Mouse (Mus musculus): ENCODE measurements around the gene Arrb1.
"Not testable (repeated sequence)": the region's sequence is repeated elsewhere in the genome, so short reads cannot be mapped to it uniquely, and the experiment has no call there.

Gene Arrb1

DNA sequence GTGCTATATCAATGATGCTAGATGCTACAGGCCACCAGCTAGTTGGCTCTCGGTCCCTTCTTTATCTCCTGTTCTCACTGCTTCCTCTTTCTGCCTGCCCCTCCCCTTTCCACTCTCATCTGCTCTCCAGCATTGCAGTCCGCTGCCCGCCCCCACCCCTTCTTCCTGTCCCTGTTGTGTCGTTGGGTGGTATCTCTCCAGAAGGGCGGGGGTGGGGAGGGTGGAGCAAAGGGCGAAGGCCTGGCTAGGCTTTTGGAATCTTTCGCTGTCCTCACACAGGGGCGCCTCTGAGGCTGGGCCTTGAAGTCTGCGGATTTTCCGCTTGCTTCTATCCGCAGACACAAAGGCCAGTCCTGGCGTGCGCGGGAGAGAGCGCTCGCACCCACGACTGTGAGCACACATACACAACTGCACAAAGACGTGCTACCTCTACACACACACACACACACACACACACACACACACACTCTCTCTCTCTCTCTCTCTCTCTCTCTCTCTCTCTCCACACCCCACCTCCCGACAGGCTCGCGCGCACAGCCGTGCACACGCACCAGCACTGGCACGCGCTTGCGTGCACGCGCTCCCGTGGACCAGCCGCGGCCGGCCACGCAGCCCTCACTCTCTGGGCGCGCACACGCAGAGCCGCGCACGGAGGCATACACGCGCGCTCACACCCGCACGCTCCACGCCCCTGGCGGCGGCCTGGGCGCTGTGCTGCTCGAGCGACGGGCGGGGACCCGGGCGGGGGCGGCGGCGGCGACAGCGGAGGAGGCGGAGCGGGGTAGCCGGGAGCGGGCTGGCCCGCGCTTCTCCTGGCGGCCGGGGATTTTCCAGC lies at the start of gene Arrb1:
TSS of gene Arrb1 (plus strand) at position 566 of the 835 bp plus-strand sequence.
- DNase-seq (ENCODE audit: low read depth in 2 of 2, low spot score in 2 of 2), result peak; percentile 75 to 79

DNA sequence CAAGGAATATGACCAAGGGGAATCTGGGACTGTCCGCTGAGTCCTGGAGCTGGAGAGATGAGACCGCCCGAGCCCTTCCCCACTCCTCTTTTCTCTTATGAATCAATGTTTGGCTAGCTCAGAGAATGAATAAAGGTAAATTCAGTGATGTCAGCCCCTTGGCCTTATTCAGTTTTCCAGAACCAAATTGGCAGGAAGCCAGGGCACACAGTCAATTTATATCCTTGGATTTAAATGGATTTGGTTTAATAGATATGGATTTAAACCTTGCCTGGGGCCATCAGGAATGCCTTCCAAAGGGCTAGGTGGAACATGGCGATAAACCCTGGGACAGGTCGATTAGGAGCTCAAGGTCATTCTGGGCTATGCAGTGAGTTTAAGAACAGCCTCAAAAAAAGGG lies 45.6 kb upstream of the Arrb1 start:
- no peak for DNase-seq (ENCODE audit: low read depth in 2 of 2, low spot score in 2 of 2)

DNA sequence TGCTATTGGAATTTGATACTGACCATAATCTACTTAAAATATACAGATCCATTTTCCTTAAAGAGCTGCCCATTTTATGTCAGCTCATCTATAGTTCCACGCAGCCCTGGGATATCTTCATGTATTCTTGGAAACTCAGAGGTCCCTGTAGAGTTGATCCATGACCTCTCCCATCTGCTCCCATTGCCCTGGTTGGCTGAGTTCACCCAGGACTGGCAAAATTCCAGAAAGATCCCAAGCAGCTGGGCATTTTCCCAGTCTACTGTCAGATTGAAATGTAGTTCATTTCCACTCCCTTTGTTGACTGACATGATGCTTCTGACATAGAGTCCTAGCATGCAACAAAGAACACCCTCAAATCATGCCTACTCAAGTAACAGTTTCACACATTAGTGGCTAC lies 36.1 kb upstream of the Arrb1 start:
- DNase-seq (ENCODE audit: low read depth in 2 of 2, low spot score in 2 of 2), result no peak

DNA sequence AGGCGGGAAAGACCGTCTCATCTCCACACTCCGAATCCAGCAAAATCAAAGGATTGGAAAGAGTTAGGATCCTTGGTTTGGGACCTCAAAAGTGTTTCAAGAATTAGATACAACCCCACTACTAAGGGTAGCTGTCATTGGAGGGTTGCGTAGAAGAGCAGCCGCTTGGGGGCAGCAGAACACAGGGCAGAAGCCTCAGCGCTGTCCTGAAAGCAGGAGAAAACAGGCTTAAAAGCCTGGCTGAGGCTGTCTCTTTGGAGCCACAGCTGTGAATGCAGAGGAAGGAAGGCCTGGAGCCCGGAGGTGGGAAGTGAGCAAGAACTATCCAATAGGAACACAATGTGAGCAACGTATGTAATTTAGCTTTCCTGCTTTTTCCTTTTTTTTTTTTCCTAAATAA lies 35.1 kb upstream of the Arrb1 start:
- peak; percentile 59 to 77 for DNase-seq (ENCODE audit: low read depth in 2 of 2, low spot score in 2 of 2)

DNA sequence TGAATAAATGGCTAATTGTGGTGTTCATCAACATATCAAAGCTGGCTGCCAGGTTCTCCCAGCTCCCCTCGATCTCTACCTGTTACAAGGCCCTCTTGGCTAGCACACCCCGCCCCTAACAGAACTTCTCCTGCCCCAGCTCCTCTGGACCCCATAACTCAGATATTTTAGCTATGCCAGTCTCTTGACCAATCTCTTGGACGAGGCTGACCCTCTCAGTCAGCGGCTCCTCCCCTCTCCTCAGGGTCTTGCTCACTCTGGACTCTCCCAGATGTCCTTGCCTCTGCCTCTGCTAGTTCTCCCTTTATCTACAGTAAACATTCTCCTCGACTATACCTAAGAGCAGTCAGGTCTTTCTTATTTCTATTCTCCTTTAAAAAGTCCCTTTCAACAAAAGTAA lies 34.6 kb upstream of the Arrb1 start:
- DNase-seq (ENCODE audit: low read depth in 2 of 2, low spot score in 2 of 2), result no peak

DNA sequence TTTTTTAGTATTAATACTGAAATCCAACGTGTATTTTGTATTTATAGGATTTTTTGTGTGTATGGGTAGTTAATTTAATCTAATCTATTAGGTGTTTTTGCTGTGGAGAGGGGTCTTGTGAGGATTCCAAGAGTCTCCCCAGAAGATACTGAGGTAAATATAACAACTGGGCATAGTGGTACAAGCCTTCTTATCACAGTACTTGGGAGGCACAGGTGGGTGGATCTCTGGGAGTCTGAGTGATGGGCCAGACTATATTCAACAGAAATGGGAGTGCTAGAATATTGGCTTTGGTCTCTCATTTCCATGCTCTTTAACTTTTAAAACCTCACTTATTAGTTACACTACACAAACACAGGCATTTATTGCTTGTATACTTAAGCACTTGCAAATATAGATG lies 34.1 kb upstream of the Arrb1 start:
- no peak for DNase-seq (ENCODE audit: low read depth in 2 of 2, low spot score in 2 of 2)

DNA sequence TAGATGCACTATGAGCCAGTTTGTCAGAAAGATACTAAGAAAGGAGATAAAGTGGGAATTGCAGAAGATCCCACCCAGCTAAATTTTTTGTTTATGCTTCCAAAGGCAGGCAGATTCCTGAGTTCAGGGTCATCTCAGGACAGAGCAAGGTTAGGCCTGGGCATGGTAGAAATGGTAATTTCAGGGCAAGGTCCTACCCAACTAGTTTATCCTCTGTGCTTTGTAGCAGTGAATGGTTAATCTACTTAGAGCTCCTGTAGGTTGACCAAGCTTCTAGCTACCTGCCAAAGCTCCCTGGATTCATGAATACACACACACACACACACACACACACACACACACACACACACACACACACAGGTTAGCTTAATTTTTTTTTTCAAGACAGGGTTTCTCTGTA lies 30.7 kb upstream of the Arrb1 start:
- no peak for DNase-seq (ENCODE audit: low read depth in 2 of 2, low spot score in 2 of 2)

DNA sequence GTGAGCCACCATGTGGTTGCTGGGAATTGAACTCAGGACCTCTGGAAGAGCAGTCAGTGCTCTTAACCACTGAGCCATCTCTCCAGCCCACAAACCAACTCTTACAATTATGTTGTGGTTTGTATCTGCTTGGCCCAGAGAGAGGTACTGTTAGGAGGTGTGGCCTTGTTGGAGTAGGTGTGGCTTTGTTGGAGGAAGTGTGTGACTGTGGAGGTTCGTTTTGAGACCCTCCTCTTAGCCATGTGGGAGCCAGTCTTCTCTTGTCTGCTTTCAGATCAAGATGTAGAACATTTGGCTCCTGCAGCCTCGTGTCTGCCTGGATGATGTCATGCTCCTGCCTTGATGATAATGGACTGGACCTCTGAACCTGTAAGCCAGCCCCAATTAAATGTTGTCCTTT lies 27.1 kb upstream of the Arrb1 start:
- DNase-seq (ENCODE audit: low read depth in 2 of 2, low spot score in 2 of 2), result not testable (repeated sequence)

DNA sequence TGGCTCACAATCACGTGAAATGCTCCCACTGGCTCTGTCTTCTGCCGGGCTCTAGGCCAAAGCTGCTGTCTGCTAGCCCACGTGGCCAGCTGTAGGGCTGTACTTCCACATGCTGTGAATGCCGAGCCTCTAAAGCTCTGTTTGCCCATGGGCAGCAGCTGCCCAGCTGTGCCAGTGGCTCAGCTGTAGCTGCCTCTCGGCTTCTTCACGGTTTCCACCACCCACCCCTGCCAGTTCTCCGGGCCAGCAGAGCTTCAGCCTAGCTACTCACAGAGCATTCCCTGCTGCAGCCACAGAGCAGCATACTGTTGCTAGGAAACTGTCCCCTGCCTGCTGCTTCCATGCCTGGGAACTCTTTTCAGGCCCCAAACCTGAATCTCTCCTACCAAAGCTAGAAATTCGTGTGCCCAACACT lies 25.2 kb upstream of the Arrb1 start:
- DNase-seq (ENCODE audit: low read depth in 2 of 2, low spot score in 2 of 2), result no peak

DNA sequence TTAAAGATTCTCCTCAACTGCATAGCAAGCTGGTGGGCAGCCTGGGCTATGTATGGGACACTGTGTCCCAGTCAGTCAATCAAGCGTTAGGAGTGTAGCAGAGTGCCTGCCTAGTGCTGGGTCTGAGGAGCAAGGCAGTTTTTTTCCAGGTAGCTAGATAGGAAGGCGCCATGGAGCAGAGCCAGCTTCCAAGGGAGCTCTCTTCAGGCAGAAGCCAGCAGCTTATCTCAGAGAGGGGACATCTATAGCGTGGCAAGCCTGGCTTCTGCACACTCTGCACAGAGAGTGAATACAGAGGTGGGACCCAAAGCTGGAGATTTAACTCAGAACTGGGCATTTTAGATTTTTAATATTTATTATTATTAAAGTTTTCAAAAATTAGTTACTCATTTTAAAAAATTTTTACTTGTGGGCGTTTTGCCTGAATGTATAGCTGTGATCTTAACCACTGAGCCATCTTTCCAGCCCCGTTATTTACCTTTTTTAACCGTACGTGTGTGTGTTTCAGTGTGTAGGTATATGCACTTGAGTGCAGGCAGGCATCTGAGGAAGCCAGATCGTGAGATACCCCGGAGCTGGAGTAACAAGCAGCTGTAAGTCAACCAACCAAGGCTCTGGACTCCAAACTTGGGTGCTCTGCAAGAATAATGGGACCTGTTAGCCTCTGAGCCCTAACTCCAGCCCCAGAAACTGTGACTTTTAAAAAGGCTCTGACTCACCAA lies 19.0 kb upstream of the Arrb1 start:
- no peak for DNase-seq (ENCODE audit: low read depth in 2 of 2, low spot score in 2 of 2)

DNA sequence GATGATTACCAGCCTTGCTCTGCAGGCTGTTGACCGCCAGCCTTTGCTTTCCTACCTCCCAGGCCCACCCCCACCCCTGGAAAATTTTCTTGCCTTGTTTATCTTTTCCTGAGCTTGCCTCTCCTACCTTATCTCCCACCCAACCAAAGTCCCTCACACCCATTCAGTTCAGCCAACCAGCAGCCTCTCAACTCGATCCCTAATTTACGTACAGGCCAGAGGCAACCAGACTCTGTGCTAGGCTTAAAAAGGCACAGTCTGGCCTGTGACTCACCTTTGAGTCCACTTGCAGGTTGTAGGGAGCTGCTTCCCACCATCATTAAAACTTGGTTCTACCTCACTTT lies 18.5 kb upstream of the Arrb1 start:
- no peak for DNase-seq (ENCODE audit: low read depth in 2 of 2, low spot score in 2 of 2)

DNA sequence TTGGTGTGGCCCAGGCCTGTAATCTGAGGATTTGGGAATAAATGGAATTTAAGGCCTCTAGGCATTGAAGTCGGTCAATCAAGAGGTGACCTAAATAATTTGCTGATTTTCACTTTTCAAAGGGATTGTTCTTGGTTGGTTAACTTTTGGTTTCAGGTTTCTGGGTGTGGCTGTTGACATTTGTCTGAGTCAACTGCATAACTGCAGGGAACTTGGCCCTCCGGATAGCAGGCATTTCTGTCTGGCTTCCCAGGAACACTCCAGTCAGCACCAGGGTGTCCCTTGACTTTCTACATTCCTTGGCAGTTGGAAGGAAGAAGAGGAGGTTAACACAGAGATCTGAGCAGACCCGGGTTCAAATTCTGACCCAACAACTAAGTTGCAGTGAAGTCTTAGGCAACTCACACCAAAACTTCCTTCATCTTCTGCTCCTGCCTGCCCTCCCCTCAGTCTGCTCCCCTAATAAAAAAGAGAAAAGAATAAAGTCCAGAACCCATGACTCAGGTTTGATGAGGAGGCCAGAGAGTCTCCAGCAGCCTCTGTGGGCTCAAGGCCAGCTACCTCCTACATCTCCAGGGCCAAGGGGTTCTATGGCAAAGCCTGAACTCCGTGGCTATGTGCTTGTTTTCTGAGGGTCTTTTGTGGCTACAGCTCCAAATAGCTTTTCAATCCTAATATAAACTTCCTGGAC lies 16.2 kb upstream of the Arrb1 start:
- DNase-seq (ENCODE audit: low read depth in 2 of 2, low spot score in 2 of 2), result no peak

DNA sequence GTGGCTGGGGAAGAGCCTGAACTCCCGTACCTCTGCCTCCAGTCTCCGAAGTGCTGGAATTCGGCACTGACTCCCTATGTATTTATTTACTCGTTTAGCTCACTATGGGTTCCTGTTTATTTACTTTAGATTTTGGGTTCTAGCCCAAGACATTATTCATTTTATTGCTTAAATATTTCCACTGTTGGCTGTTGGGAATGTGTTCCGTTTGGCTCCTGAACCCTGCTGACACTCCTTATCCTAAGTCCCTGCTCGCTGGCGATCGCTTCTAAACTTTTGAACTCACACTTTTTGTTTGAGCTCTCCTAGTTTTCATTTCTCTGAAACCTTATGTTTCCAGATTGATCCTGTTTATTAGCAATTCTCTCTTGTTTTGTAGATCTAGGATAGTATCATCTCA lies 12.1 kb upstream of the Arrb1 start:
- DNase-seq (ENCODE audit: low read depth in 2 of 2, low spot score in 2 of 2), result no peak

DNA sequence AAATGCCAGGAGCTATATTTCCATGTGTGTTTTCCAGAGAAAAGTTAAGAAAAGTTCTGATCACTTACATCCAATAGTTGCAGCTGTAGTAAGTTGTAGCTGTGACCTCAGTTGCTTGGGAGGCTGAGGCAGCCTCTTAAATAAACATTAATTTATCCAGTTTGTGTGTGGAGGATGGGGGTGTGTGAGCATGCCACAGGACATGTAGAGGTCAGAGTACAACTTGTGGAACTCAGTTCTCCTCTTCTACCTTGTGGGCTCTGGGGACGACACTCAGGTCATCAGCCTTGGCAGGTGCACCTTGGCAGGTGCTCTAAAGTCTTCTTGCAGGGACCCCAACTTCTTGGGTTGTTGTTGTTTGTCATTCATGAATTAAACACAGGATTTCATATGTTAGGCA lies 11.4 kb upstream of the Arrb1 start:
- no peak for DNase-seq (ENCODE audit: low read depth in 2 of 2, low spot score in 2 of 2)

DNA sequence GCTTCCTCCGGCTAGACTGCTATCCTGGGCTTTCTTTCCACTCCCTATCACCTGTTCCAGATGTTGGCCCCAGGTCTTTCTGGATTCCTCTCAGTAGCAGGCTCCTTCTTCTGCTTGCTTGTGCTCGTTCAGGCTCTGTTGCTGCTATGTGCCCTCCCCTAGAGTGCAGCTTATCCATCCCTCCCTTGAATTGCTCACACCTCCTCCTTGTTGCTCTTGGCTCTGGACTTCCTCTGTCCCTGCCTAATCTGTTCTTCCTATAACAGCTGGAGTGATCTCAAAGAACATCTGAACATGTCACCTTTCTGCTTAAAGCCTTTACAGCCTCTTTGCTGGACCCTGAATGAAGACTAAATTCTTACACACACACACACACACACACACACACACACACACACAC lies 6.7 kb upstream of the Arrb1 start:
- DNase-seq (ENCODE audit: low read depth in 2 of 2, low spot score in 2 of 2), result no peak

DNA sequence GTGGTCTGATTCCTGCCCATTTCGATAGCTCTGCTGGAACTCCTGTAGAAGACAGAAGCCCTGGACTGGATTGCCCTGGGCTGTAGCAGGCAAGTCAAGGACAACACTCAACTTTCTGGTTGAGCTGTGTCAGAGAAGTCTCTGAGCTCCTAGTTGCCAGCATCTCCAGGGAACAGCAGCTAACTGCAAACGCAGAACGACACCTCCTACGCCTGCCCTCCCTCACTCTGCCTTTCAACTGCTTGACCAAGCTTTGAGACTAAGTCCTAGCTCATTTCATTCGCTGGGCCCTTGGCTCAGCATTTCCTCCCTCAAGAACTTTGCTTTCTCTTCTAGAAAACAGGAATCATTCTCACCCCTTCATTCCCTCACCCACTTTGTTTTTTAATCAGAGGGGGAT lies 5.9 kb upstream of the Arrb1 start:
- no peak for DNase-seq (ENCODE audit: low read depth in 2 of 2, low spot score in 2 of 2)

DNA sequence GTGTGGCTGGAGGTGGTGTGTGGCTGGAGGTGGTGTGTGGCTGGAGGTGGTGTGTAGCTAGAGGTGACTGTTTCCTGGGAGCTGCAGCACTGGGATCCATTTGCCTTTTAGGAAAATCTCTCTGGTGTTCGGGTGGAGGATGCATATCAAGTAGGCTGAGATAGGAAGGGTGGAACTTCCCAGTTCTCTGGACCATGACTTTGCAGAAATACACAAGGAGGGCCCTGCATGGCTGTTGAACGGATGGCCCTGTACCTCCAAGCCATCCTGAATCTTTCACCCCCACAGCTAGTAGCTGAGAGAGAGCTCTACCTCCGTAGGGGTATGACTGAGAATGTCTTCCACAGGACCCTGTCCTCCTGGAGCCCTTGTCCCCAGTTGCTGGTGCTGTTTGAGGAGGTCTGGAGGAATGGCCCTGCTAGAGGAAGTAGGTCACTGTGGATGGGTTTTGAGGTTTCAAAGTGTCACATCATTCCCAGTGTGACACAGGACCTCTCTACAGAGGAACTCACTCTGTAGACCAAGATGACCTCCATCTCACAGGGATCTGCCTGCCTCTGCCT lies 3.8 kb upstream of the Arrb1 start:
- DNase-seq (ENCODE audit: low read depth in 2 of 2, low spot score in 2 of 2), result no peak

DNA sequence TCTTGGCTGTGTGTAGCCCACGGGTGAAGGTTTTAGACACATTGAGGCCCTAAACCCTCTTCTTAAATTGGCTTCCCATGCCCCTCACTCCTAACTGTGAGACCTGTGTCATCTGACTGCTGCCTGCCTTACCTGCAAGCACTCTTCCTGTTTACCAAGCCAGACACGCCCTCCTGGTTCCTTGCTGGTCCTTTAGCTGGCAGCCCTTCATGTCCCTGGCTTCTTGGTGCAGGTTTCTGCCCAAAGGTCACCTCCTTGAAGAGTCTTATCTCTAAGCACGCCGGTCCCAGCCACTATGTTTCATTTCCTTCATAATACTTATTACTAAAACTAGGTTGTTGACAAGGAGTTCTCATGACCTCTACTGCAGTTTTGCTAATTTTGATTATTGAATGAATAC lies 2.7 kb upstream of the Arrb1 start:
- DNase-seq (ENCODE audit: low read depth in 2 of 2, low spot score in 2 of 2), result no peak

DNA sequence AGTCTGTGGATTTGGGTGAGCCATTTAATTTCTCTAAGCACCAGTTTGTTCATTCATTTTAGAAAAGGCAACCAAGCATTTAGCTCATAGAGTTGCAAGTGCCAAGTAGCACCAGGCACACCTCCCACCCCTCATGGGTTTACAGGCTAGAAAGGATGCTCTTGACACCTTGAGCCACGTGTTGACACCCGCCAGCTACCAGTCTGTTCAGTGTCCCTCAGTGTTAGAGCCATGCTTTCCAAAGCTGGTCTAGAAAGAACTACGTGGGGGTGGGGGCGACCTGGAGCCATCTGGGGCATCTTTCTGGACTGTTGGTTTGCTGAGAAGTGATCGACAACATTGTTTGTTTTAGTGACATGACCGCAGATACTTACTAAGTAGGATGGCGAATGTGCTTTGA lies 1.7 kb upstream of the Arrb1 start:
- no peak for DNase-seq (ENCODE audit: low read depth in 2 of 2, low spot score in 2 of 2)

DNA sequence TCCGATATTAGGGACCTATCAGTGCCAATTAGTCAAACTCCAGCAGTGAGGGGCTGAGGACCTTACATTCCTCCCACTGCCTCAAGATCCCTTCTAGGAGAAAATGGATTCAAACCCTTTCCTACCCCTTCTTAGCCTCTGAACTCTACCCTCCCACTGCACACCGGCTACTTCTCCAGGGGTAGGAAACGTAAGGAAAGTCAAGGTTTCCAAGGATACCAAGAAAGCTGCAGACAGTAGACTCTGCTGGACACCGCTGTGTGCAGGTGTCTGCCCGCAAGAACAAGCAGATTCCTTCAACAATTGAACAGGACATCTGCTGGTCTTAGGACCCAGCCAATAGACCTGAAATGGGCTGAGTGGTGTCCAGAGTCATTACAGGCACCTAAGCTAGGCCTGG lies 765 bp upstream of the Arrb1 start:
- DNase-seq (ENCODE audit: low read depth in 2 of 2, low spot score in 2 of 2), result no peak

DNA sequence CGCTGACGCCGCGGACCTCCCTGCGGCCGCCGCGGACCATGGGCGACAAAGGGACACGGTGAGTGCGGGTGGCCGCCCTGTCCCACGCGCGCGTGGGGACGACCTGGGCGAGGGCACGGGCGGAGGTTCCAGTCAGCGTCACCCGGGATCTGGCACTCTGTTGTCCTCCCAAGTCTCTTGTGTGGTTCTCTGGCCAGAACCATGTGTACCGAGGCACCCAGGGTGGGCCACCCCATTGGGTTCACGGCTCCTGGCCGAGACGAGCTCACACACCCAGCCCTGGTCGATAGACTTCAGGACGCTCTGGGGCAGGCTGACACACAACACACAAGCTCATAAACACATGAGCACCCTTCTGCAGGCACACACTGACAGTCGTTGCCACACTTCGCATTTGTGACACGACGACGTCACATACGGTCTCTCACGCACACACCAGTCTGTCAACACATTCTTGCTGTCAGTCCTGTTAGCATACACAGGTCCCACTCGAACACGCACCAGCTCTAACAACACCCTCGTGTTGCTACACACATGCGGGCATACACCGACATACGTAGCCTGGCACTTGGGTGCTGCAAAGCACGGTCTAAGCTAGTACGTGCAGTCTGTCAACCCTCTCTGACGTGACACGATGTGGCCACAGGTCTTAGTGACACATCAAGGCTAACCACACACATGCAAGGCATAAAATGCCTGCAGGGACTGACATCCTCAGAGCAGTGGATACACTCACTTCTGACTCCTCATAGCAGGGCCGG lies 655 bp downstream of the Arrb1 start:
- peak; percentile 79 to 81 for DNase-seq (ENCODE audit: low read depth in 2 of 2, low spot score in 2 of 2)

All from CD8-positive naive resting alpha-beta T cell, adult 2 months (primary cell).